Mouse (Mus musculus): Measurements from ENCODE around the gene Ncoa7. TPM values are rescaled to one million over a fixed set of nuclear protein-coding genes. Genes with fewer than 3 reads are reported as not detected.

Gene Ncoa7
- polyA plus RNA-seq, 1 experiment from 2014 or later, result 9.2 TPM

DNA sequence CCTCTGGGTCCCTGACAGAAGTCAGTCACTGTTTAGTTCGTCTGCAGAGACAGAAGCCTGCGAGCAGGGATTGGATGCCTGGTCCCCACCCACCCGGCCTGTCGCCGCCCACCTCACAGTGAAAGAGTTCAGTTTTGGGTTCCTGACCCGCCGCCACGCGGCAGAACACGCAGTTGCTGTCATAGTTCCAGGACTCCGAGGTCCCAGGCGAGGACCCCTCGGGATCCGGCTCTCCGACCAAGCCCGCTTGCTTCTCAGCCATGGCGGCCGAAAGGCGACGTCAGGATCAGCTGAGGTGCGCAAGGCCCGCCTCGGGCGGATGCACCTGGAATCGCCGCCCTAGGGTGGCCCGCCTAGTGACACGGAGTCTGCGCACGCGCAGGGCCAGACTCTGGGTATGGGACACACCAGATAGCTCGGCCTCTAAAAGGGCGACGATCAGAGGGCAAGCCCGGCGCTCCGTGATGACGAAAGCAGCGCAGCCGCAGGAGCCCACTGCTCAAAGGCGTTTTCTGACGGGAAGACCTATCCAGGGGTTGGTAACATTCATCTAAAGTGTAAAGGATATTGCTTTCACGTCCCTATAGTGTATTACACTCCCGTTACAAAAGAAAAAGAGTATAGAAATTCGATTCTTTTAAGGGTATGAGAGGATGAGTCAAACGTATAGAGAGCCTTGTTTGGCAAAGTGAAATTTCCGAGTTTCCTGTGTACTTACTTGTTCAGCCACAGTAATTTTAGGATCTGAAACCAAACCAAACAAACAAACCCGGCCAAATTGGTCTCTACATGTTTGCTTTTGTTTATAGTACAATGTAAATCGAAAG is 184.8 kb downstream of the Ncoa7 start:
- Histone ChIP-seq H3K4me3 (ENCODE audit: low read depth, low read length) (peak overlapping the region; percentile 70), H3K27ac (ENCODE audit: low read depth) (peak overlapping the region; percentile 97), H3K9ac (ENCODE audit: low read length) (peak overlapping the region; percentile 66), H3K4me1 (replicated peaks; ENCODE audit: control insufficient read depth, insufficient read depth, low read length) (peaks cover 8% of the 10 kb centered on the region), H3K36me3 (ENCODE audit: control insufficient read depth, insufficient read depth, low read length) (no peaks in the 10 kb centered on the region), H3K4me2 (ENCODE audit: low read length) (peak overlapping the region; percentile 79), H3K27me3 (replicated peaks; ENCODE audit: control insufficient read depth, insufficient read depth, low read length) (no peaks in the 10 kb centered on the region), H3K9me3 (ENCODE audit: control insufficient read depth, low read length) (no peaks in the 10 kb centered on the region)
- whole genome bisulfite sequencing, result 1% methylated on average over 49 of the region's 49 CpGs
- DNase-seq (ENCODE audit: low spot score) (peak; percentile 97), ATAC-seq (replicated peaks; ENCODE audit: low FRiP score, low TSS enrichment, low read depth) (peak; percentile 100)

DNA sequence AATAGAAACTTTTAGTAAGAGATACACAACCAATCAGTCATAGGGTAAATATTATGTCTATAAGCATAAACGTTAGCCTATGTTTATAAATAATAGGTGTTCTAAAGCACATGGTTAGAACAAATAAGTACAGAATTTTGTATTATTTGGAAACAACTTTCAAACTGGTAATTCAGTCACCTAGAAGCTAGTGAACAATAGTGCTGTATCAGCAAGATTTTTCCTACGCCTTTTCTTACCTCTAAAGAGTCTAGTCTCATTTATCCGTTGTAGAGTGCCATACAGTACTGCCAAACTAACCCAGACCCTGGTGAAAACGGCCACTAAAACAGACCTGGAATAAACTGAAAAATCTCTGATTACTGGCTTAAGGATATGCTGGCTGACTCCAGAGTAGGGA is 190.1 kb downstream of the Ncoa7 start:
- Histone ChIP-seq H3K9me3 (ENCODE audit: control insufficient read depth, low read length) (no peaks in the 10 kb centered on the region), H3K4me3 (ENCODE audit: low read depth, low read length) (no peak overlapping the region), H3K9ac (ENCODE audit: low read length) (no peak overlapping the region), H3K36me3 (ENCODE audit: control insufficient read depth, insufficient read depth, low read length) (peaks cover 20% of the 10 kb centered on the region), H3K4me1 (replicated peaks; ENCODE audit: control insufficient read depth, insufficient read depth, low read length) (peaks cover 8% of the 10 kb centered on the region), H3K27ac (ENCODE audit: low read depth) (no peak overlapping the region), H3K4me2 (ENCODE audit: low read length) (no peak overlapping the region), H3K27me3 (replicated peaks; ENCODE audit: control insufficient read depth, insufficient read depth, low read length) (no peaks in the 10 kb centered on the region)
- WGBS, result 71% methylated on average over 4 of the region's 4 CpGs
- ATAC-seq (replicated peaks; ENCODE audit: low FRiP score, low TSS enrichment, low read depth) (no peak), DNase-seq (ENCODE audit: low spot score) (no peak)

DNA sequence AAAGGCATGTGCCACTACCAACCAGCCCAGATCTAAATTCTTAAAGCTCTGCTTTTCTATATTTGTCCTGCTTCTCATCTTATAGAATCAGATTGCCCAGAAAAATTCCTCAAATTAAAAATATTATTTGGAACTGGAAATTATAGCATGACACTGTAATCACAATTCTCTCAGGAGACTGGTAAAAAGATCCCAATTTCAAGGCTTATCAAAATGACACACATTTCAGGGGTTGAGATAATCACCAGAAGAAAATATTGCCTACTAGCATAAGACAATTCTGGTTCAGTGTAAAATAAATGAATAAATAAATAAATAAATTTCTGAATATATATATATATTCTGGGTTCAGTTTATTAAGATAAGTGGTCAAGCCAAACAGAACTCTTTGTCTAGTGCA is 193.5 kb downstream of the Ncoa7 start:
- Histone ChIP-seq H3K4me3 (ENCODE audit: low read depth, low read length) (no peak overlapping the region), H3K36me3 (ENCODE audit: control insufficient read depth, insufficient read depth, low read length) (peaks cover 23% of the 10 kb centered on the region), H3K9ac (ENCODE audit: low read length) (no peak overlapping the region), H3K9me3 (ENCODE audit: control insufficient read depth, low read length) (no peaks in the 10 kb centered on the region), H3K27ac (ENCODE audit: low read depth) (no peak overlapping the region), H3K4me2 (ENCODE audit: low read length) (no peak overlapping the region), H3K4me1 (replicated peaks; ENCODE audit: control insufficient read depth, insufficient read depth, low read length) (no peaks in the 10 kb centered on the region), H3K27me3 (replicated peaks; ENCODE audit: control insufficient read depth, insufficient read depth, low read length) (no peaks in the 10 kb centered on the region)
- DNase-seq (ENCODE audit: low spot score) (no peak), ATAC-seq (replicated peaks; ENCODE audit: low FRiP score, low TSS enrichment, low read depth) (no peak)

DNA sequence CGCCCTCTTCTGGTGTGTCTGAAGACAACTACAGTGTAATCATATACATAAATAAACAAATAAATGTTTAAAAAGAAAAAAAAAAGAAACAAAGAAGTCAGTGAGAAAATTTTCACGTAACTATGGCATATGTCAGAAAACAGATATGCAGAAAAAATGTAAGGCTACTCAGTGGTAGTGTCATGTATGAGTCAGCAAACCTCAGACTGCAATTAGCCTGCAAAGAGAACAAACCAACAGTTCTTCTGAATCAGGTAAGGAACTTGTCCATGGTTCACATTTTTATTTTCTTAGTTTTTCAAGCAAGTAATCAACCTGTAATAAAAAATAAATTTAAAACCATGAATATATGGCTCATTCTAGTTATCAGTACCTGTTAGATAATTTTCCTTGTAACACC is 195.0 kb downstream of the Ncoa7 start:
- no peak for DNase-seq (ENCODE audit: low spot score)
- no peak overlapping the region for H3K27ac ChIP-seq (ENCODE audit: low read depth)
- WGBS, result 67% methylated on average over 2 of the region's 2 CpGs
- H3K9ac ChIP-seq (ENCODE audit: low read length), result no peak overlapping the region
- H3K4me2 ChIP-seq (ENCODE audit: low read length), result no peak overlapping the region
- H3K36me3 ChIP-seq (ENCODE audit: control insufficient read depth, insufficient read depth, low read length), result peaks cover 25% of the 10 kb centered on the region
- no peaks in the 10 kb centered on the region for H3K9me3 ChIP-seq (ENCODE audit: control insufficient read depth, low read length)
- no peak overlapping the region for H3K4me3 ChIP-seq (ENCODE audit: low read depth, low read length)
- no peak for ATAC-seq (replicated peaks; ENCODE audit: low FRiP score, low TSS enrichment, low read depth)
- no peaks in the 10 kb centered on the region for H3K27me3 ChIP-seq (replicated peaks; ENCODE audit: control insufficient read depth, insufficient read depth, low read length)
- H3K4me1 ChIP-seq (replicated peaks; ENCODE audit: control insufficient read depth, insufficient read depth, low read length), result no peaks in the 10 kb centered on the region

DNA sequence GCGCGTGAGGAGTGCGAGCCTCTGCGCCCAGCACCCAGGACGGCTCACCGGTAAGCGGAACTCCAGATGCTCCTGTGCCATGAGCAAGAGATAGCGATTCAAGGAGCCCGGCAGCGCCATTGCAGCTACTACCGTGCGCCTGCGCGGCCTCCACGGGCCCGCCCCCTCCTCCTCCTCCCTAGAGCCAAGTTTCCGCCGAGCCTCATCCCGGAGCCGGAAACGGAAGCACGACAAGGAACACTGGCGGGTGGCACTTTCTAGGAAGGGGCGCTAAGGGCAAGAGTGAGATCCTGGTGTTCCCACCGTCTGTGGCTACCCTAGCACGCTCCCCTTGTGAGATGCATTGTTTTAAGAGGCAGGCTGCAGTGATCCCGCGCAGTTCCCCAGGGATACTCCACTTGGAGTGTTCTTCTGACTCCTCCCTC is 202.6 kb downstream of the Ncoa7 start, which contains the start of gene Trmt11:
Gene Trmt11 (minus strand): TSS at position 208 of the 425 bp plus-strand sequence.
- Histone ChIP-seq H3K27me3 (replicated peaks; ENCODE audit: control insufficient read depth, insufficient read depth, low read length) (no peaks in the 10 kb centered on the region), H3K4me1 (replicated peaks; ENCODE audit: control insufficient read depth, insufficient read depth, low read length) (peaks cover 7% of the 10 kb centered on the region; the same call in 1 of the 2 replicates), H3K4me2 (ENCODE audit: low read length) (peak within 1 kb of the TSS; percentile 69), H3K9me3 (ENCODE audit: control insufficient read depth, low read length) (no peaks in the 10 kb centered on the region), H3K36me3 (ENCODE audit: control insufficient read depth, insufficient read depth, low read length) (peaks cover 22% of the 10 kb centered on the region), H3K4me3 (ENCODE audit: low read depth, low read length) (peak within 1 kb of the TSS; percentile 87), H3K9ac (ENCODE audit: low read length) (peak within 1 kb of the TSS; percentile 84), H3K27ac (ENCODE audit: low read depth) (peak within 1 kb of the TSS; percentile 62)
- peak; percentile 95 for ATAC-seq (replicated peaks; ENCODE audit: low FRiP score, low TSS enrichment, low read depth)
- whole genome bisulfite sequencing, result 0% methylated on average over 26 of the region's 28 CpGs
- DNase-seq (ENCODE audit: low spot score), result peak; percentile 92

DNA sequence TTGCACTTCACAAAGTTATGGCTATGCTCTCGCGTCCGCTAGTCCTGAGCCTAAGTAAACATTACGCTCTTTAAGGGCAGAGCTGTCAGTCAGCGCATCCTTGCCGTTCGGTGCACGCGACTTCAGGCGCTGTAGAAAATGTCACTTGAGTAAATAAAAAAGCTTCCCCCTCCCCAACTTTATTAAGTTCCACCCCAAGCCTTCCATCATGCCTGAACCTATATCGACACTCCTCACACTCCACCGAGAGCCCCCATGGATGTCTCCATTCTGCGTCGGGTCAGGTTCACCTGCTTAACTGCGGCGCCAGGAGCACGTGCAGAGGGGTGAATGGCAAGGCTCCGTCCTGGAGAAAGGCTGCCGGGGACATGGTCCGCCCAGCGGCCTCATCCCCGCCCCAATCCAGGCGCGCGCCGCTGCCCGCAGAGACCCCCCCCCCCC is 203.0 kb downstream of the Ncoa7 start:
- no peaks in the 10 kb centered on the region for H3K27me3 ChIP-seq (replicated peaks; ENCODE audit: control insufficient read depth, insufficient read depth, low read length)
- ATAC-seq (replicated peaks; ENCODE audit: low FRiP score, low TSS enrichment, low read depth), result peak; percentile 83
- H3K9me3 ChIP-seq (ENCODE audit: control insufficient read depth, low read length), result no peaks in the 10 kb centered on the region
- H3K9ac ChIP-seq (ENCODE audit: low read length), result peak overlapping the region; percentile 84
- peak overlapping the region; percentile 69 for H3K4me2 ChIP-seq (ENCODE audit: low read length)
- peaks cover 26% of the 10 kb centered on the region for H3K36me3 ChIP-seq (ENCODE audit: control insufficient read depth, insufficient read depth, low read length)
- peak overlapping the region; percentile 87 for H3K4me3 ChIP-seq (ENCODE audit: low read depth, low read length)
- H3K4me1 ChIP-seq (replicated peaks; ENCODE audit: control insufficient read depth, insufficient read depth, low read length), result peaks cover 7% of the 10 kb centered on the region; the same call in 1 of the 2 replicates
- H3K27ac ChIP-seq (ENCODE audit: low read depth), result peak overlapping the region; percentile 62; the same call in 1 of the 2 replicates
- WGBS, result under 1% methylated on average over 19 of the region's 27 CpGs
- no peak for DNase-seq (ENCODE audit: low spot score)

DNA sequence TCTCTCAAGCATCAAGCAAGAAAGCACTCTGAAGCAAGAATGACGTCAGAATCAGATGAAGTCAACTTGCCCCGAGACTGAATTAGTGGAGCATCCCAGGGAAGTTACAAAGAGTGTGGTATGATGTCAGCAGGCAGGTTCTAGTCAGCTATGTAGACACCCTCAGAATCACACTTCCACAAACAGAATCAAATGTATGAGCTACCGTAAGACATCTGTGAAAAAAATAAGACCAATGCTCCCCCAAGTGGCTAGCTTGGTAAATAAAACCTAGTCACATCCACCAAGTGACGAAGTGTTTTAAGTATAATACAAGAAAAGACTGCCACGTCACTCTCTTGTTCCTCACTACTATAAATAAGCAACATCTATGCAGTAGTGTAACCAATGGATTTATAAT is 216.1 kb downstream of the Ncoa7 start:
- Histone ChIP-seq H3K27me3 (replicated peaks; ENCODE audit: control insufficient read depth, insufficient read depth, low read length) (no peaks in the 10 kb centered on the region), H3K36me3 (ENCODE audit: control insufficient read depth, insufficient read depth, low read length) (peaks cover 74% of the 10 kb centered on the region), H3K4me2 (ENCODE audit: low read length) (no peak overlapping the region), H3K9me3 (ENCODE audit: control insufficient read depth, low read length) (no peaks in the 10 kb centered on the region), H3K4me1 (replicated peaks; ENCODE audit: control insufficient read depth, insufficient read depth, low read length) (no peaks in the 10 kb centered on the region), H3K27ac (ENCODE audit: low read depth) (no peak overlapping the region), H3K9ac (ENCODE audit: low read length) (no peak overlapping the region), H3K4me3 (ENCODE audit: low read depth, low read length) (no peak overlapping the region)
- no peak for ATAC-seq (replicated peaks; ENCODE audit: low FRiP score, low TSS enrichment, low read depth)
- DNase-seq (ENCODE audit: low spot score), result no peak
- WGBS, result 69% methylated on average over 5 of the region's 5 CpGs

DNA sequence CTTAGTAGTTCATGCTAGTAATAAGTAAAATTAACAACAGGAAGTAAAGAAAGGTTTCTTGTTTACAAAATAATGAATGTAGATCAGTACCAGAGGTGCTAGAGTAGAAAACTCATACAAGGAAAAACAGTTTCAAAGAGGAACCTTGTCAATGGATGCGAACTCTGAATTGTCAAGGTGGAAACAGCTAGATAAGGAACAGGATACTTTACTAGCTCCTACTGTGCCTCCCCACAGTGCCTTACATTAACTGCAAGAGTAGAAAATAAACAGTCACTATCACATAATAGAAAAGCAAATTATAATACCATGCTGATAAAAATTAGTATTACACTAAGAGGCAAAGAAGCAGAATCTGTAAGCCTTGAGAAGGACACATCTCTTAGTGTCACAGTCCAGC is 217.4 kb downstream of the Ncoa7 start:
- 94% methylated on average over 1 of the region's 1 CpGs for WGBS
- no peak overlapping the region for H3K27ac ChIP-seq (ENCODE audit: low read depth)
- no peak overlapping the region for H3K4me2 ChIP-seq (ENCODE audit: low read length)
- ATAC-seq (replicated peaks; ENCODE audit: low FRiP score, low TSS enrichment, low read depth) (no peak), DNase-seq (ENCODE audit: low spot score) (no peak)
- H3K27me3 ChIP-seq (replicated peaks; ENCODE audit: control insufficient read depth, insufficient read depth, low read length), result no peaks in the 10 kb centered on the region
- H3K36me3 ChIP-seq (ENCODE audit: control insufficient read depth, insufficient read depth, low read length), result peaks cover 69% of the 10 kb centered on the region
- no peak overlapping the region for H3K9ac ChIP-seq (ENCODE audit: low read length)
- H3K4me3 ChIP-seq (ENCODE audit: low read depth, low read length), result no peak overlapping the region
- no peaks in the 10 kb centered on the region for H3K4me1 ChIP-seq (replicated peaks; ENCODE audit: control insufficient read depth, insufficient read depth, low read length)
- H3K9me3 ChIP-seq (ENCODE audit: control insufficient read depth, low read length), result no peaks in the 10 kb centered on the region
